Mouse (Mus musculus) frontal cortex, adult (tissue): Measurements from ENCODE around the gene Csf2.
"Not testable (repeated sequence)": the region's sequence is repeated elsewhere in the genome, so short reads cannot be mapped to it uniquely, and the experiment has no call there.

Experiments
- ATAC-seq: cut with Nextera tagmentation; 2 replicates; pipeline ENCODE4 v1.9.2; 2017; ENCODE audit warnings: mild to moderate bottlenecking, moderate library complexity, mixed read lengths; ENCODE audit not compliant: low TSS enrichment

Gene Csf2

GRCm38 (mm10) chr11:54248940-54249717, at the start of gene Csf2:
TSS of gene Csf2 (minus strand) at chr11:54249667.
- ATAC-seq = no peak

GRCm38 (mm10) chr11:54298777-54299176, 49.3 kb upstream of the Csf2 start:
- no peak for ATAC-seq

- ATAC-seq = not testable (repeated sequence)
Measured at GRCm38 (mm10) chr11:54297471-54297870, 48.0 kb upstream of the Csf2 start.

GRCm38 (mm10) chr11:54296734-54297133, 47.3 kb upstream of the Csf2 start:
- no peak for ATAC-seq

GRCm38 (mm10) chr11:54295971-54296370, 46.5 kb upstream of the Csf2 start:
- ATAC-seq = no peak

- ATAC-seq = no peak
Measured at GRCm38 (mm10) chr11:54293980-54294807, 44.7 kb upstream of the Csf2 start.

GRCm38 (mm10) chr11:54292163-54292562, 42.7 kb upstream of the Csf2 start:
- no peak for ATAC-seq

- no peak for ATAC-seq
Measured at GRCm38 (mm10) chr11:54287821-54288453, 38.5 kb upstream of the Csf2 start.

- ATAC-seq = no peak
Measured at GRCm38 (mm10) chr11:54271437-54271949, 22.0 kb upstream of the Csf2 start.

- ATAC-seq = peak; percentile 77
Measured at GRCm38 (mm10) chr11:54269191-54269896, 19.9 kb upstream of the Csf2 start.

- ATAC-seq = no peak
Measured at GRCm38 (mm10) chr11:54267177-54267576, 17.7 kb upstream of the Csf2 start, which contains the start of gene Il3. TSS of gene Il3 (minus strand) at chr11:54267277.

- ATAC-seq = peak; percentile 31; the same call in 1 of the 2 replicates
Measured at GRCm38 (mm10) chr11:54264542-54264941, 15.1 kb upstream of the Csf2 start.

GRCm38 (mm10) chr11:54263405-54264031, 14.1 kb upstream of the Csf2 start:
- ATAC-seq = no peak

- ATAC-seq = no peak
Measured at GRCm38 (mm10) chr11:54256624-54257376, 7.3 kb upstream of the Csf2 start.

- no peak for ATAC-seq
Measured at GRCm38 (mm10) chr11:54254114-54254513, 4.6 kb upstream of the Csf2 start.

GRCm38 (mm10) chr11:54250575-54250974, 1.1 kb upstream of the Csf2 start:
- no peak for ATAC-seq

GRCm38 (mm10) chr11:54249748-54250147, 281 bp upstream of the Csf2 start:
- ATAC-seq = no peak

GRCm38 (mm10) chr11:54247251-54247950, 2.1 kb downstream of the Csf2 start:
- ATAC-seq = no peak

GRCm38 (mm10) chr11:54244465-54244864, 5.0 kb downstream of the Csf2 start:
- no peak for ATAC-seq

GRCm38 (mm10) chr11:54242494-54242893, 7.0 kb downstream of the Csf2 start:
- ATAC-seq = no peak
